Mouse (Mus musculus) limb, embryonic 11.5 days (tissue): ENCODE measurements at regions not wholly inside any gene's neighbourhood (a gene's known extent, or its start where the extent isn't known, plus 50 kb on each side); places are given as distances from the start of the nearest gene placed in this dataset.
"Not testable (repeated sequence)": the region's sequence is repeated elsewhere in the genome, so short reads cannot be mapped to it uniquely, and the experiment has no call there.

ENCODE experiments used
- ATAC-seq: fragments of 200-750 bp; cut with Nextera tagmentation; 2 replicates; pipeline ENCODE4 v1.8.0; 2017; ENCODE audit warnings: low read depth; ENCODE audit not compliant: insufficient number of reproducible peaks, low FRiP score, low TSS enrichment
- DNase-seq: peaks from one replicate; pipeline ENCODE4 v3.0.0-alpha.2; 2015; ENCODE audit warnings: low spot score
- H3K27ac ChIP-seq: fragments of 300-500 bp; sonication (generic); replicated peaks from 2 replicates; pipeline ENCODE4 v1.5.1; 2014; ENCODE audit warnings: low read depth, mild to moderate bottlenecking, low read length
- H3K27me3 ChIP-seq: fragments of 300-500 bp; sonication (generic); 2 replicates; pipeline ENCODE4 v1.6.1; 2014; ENCODE audit warnings: mild to moderate bottlenecking, low read length, mixed read lengths; ENCODE audit not compliant: control insufficient read depth, insufficient read depth
- H3K36me3 ChIP-seq: fragments of 300-500 bp; sonication (generic); 2 replicates; pipeline ENCODE4 v1.6.1; 2014; ENCODE audit warnings: mild to moderate bottlenecking, low read length, moderate library complexity, mixed read lengths; ENCODE audit not compliant: control insufficient read depth, insufficient read depth
- H3K4me1 ChIP-seq: fragments of 300-500 bp; sonication (generic); 2 replicates; pipeline ENCODE4 v1.6.1; 2014; ENCODE audit warnings: low read length, mixed read lengths; ENCODE audit not compliant: control insufficient read depth, insufficient read depth
- H3K4me2 ChIP-seq: fragments of 300-500 bp; sonication (generic); 2 replicates; pipeline ENCODE4 v1.6.1; 2014; ENCODE audit warnings: low read depth, mild to moderate bottlenecking, moderate library complexity; ENCODE audit not compliant: severe bottlenecking
- H3K4me3 ChIP-seq: fragments of 300-500 bp; sonication (generic); 2 replicates; pipeline ENCODE4 v1.5.1; 2014; ENCODE audit warnings: low read depth, low read length
- H3K9ac ChIP-seq: fragments of 300-500 bp; sonication (generic); 2 replicates; pipeline ENCODE4 v1.6.1; 2014; ENCODE audit warnings: mild to moderate bottlenecking, low read length
- H3K9me3 ChIP-seq: fragments of 300-500 bp; sonication (generic); 2 replicates; pipeline ENCODE4 v1.6.1; 2016; ENCODE audit warnings: low read length; ENCODE audit not compliant: control insufficient read depth
- WGBS: fragments of 180-500 bp; shearing (Covaris S2); extraction: QIAGEN DNeasy Blood & Tissue Kit; methylation state at CpG from one replicate; pipeline ENCODE4 v1.1.7; 2014; 5-methylcytosine and 5-hydroxymethylcytosine counted together

- Histone ChIP-seq H3K36me3 (no peaks in the 10 kb centered on the region), H3K4me2 (no peak overlapping the region), H3K4me1 (no peaks in the 10 kb centered on the region), H3K4me3 (no peak overlapping the region), H3K27me3 (no peaks in the 10 kb centered on the region), H3K27ac (no peak overlapping the region), H3K9me3 (no peaks in the 10 kb centered on the region), H3K9ac (no peak overlapping the region)
- DNase-seq (no peak), ATAC-seq (no peak)
- 89% methylated on average over 10 of the region's 10 CpGs for WGBS
Observed at GRCm38 (mm10) chr13:97402164-97402761, 161.4 kb downstream of the Enc1 start.

DNA sequence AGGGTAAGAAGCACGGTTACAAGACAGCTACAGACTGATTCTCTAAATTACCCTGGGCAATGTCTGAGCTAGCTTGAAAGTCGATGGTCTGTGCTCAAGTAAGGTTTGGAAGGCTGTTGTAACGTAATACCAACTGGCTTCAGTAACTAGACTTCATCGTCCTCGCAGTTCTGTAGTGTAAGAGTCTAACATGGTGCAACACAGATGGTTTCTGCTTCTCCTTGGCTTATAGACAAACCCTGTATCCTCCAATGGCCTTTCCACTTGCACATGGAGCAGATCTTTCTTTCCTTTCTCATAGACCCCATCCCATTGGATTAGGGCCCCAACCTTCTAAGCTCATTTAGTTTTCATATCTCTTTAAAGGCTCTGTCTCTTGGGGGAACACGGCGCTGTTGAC, 160.7 kb downstream of the Enc1 start:
- no peak for ATAC-seq
- Histone ChIP-seq H3K4me1 (no peaks in the 10 kb centered on the region), H3K4me2 (no peak overlapping the region)

GRCm38 (mm10) chr13:97398041-97398440, 157.1 kb downstream of the Enc1 start:
- no peak overlapping the region for H3K27ac ChIP-seq
- no peak overlapping the region for H3K9ac ChIP-seq
- H3K4me3 ChIP-seq = no peak overlapping the region
- ATAC-seq = no peak
- no peaks in the 10 kb centered on the region for H3K27me3 ChIP-seq
- DNase-seq = no peak
- H3K4me2 ChIP-seq = no peak overlapping the region
- WGBS = 85% methylated on average over 1 of the region's 1 CpGs
- no peaks in the 10 kb centered on the region for H3K4me1 ChIP-seq
- no peaks in the 10 kb centered on the region for H3K9me3 ChIP-seq
- H3K36me3 ChIP-seq = no peaks in the 10 kb centered on the region

More for the DNA sequence above, 160.7 kb downstream of the Enc1 start:
- no peak for DNase-seq
- Histone ChIP-seq H3K27ac (no peak overlapping the region), H3K36me3 (no peaks in the 10 kb centered on the region), H3K9ac (no peak overlapping the region), H3K4me3 (no peak overlapping the region), H3K9me3 (no peaks in the 10 kb centered on the region), H3K27me3 (no peaks in the 10 kb centered on the region)
- 80% methylated on average over 7 of the region's 7 CpGs for WGBS

DNA sequence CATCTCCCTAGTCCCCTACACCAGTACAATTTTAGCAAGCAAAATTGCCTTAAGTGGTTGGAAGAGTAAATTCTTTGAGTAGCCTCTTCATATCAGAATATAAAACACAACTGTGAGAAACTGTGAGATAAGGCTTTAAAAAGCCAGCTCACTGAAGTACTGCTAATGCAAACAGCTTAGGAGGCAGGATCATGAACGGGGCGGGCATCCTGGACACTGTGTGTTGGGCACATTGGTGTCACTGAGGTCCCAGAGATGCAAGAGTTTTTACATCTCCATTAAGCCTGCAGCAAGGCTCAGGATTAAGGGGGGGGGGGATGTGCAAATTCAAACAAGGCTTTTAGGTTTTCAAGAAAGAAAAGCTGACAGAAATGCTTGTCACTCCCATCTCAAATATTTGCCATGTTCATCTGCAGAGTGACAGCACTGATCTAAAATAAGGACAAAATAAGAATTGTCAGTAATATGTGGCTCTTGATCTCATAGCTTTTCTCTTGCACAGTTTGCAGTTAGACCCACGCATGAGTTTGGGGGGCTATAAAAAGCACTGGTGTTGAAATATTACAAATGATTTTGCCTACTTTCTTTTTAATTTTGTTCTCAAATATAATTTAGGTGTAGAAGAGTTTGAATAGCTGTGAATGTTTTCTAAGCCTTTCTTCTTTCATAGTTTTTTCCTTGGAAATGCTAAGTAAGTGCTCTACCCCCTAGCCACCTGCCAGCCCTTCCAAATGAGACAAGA, 156.2 kb downstream of the Enc1 start:
- no peaks in the 10 kb centered on the region for H3K36me3 ChIP-seq
- H3K27me3 ChIP-seq = no peaks in the 10 kb centered on the region
- no peak overlapping the region for H3K27ac ChIP-seq
- DNase-seq = no peak
- H3K4me3 ChIP-seq = no peak overlapping the region
- no peaks in the 10 kb centered on the region for H3K4me1 ChIP-seq
- H3K4me2 ChIP-seq = no peak overlapping the region
- whole genome bisulfite sequencing = 95% methylated on average over 3 of the region's 3 CpGs
- no peak overlapping the region for H3K9ac ChIP-seq
- ATAC-seq = no peak
- no peaks in the 10 kb centered on the region for H3K9me3 ChIP-seq

DNA sequence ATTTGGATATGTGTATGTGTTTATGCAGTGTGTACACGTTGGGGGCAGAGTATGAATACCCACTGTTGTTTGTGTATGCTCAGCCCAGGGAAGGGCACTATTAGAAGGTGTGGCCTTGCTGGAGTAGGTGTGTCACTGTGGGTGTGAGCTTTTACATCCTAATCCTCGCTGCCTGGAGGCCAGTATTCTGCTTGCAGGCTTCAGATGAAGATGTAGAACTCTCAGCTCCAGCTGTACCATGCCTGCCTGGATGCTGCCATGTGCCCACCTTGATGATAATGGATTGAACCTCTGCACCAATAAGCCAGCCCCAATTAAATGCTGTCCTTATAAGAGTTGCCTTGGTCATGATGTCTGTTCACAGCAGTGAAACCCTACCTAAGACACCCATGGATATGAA, 155.4 kb downstream of the Enc1 start:
- not testable (repeated sequence) for H3K9ac ChIP-seq, ATAC-seq, H3K4me1 ChIP-seq, DNase-seq, H3K9me3 ChIP-seq, H3K4me3 ChIP-seq, H3K27ac ChIP-seq, H3K27me3 ChIP-seq, H3K4me2 ChIP-seq, H3K36me3 ChIP-seq
- 63% methylated on average over 2 of the region's 2 CpGs for WGBS

- H3K9ac ChIP-seq = no peak overlapping the region
- H3K27ac ChIP-seq = no peak overlapping the region
- H3K27me3 ChIP-seq = no peaks in the 10 kb centered on the region
- no peaks in the 10 kb centered on the region for H3K36me3 ChIP-seq
- H3K9me3 ChIP-seq = no peaks in the 10 kb centered on the region
- H3K4me3 ChIP-seq = no peak overlapping the region
- H3K4me2 ChIP-seq = no peak overlapping the region
- 71% methylated on average over 7 of the region's 7 CpGs for WGBS
- ATAC-seq (no peak), DNase-seq (no peak)
- H3K4me1 ChIP-seq = no peaks in the 10 kb centered on the region
Observed at GRCm38 (mm10) chr13:97394756-97395454, 154.0 kb downstream of the Enc1 start.

DNA sequence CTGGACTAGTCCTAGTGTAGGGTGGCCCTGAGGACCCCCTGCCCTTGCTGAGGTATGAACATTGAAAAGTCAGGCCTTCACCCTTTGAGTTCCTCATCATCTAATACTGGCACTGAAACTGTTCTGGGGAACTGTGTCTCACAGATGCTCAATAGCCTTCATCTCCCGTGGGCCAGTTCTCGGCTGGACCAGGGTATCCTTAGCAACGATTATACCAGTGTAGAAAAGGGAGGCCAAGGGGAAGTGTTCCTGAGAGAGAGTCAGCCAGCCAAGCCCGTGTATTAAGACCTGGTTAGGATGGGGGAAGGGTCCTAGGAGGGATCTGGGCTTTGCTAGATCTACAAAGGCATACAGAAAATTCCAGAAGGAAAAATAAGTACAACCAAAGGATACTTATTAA, 153.2 kb downstream of the Enc1 start:
- Histone ChIP-seq H3K27me3 (no peaks in the 10 kb centered on the region), H3K4me1 (no peaks in the 10 kb centered on the region), H3K4me2 (no peak overlapping the region), H3K36me3 (no peaks in the 10 kb centered on the region), H3K9me3 (no peaks in the 10 kb centered on the region), H3K27ac (no peak overlapping the region), H3K4me3 (no peak overlapping the region), H3K9ac (no peak overlapping the region)
- ATAC-seq (no peak), DNase-seq (no peak)
- 73% methylated on average over 4 of the region's 4 CpGs for WGBS

DNA sequence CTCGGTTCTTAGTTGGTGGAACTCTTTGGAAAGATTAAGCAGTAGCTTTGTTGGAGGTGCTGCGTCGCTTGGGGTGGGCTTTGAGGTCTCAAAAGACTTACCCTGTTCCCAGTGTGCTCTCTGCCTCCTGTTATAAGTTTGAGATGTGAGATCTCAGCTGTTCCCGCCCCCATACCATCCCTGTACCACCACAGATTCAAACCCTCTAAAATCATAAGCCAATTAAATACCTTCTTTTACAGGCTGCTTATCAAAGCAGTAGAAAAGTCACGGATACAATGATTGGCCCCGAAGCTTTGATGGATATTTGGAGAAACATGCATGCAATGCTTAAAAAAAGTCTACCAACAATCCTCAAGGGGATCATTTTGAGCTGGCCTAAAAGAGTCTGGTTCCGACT, 152.6 kb downstream of the Enc1 start:
- no peak overlapping the region for H3K4me3 ChIP-seq
- 92% methylated on average over 7 of the region's 7 CpGs for WGBS
- no peaks in the 10 kb centered on the region for H3K36me3 ChIP-seq
- no peak overlapping the region for H3K9ac ChIP-seq
- H3K9me3 ChIP-seq = no peaks in the 10 kb centered on the region
- no peak overlapping the region for H3K27ac ChIP-seq
- no peak for ATAC-seq
- no peaks in the 10 kb centered on the region for H3K27me3 ChIP-seq
- no peak overlapping the region for H3K4me2 ChIP-seq
- no peak for DNase-seq
- no peaks in the 10 kb centered on the region for H3K4me1 ChIP-seq
